17 mouse cellular contexts compared by ENCODE assay signal in genomic region chr2:130755061-130755607, GRCm38 (mm10). TPM values are rescaled to one million over a fixed set of nuclear protein-coding genes. Genes with fewer than 3 reads are reported as not detected.
DNase-seq lines count a peak whose midpoint lies in the region; ATAC-seq and TF ChIP-seq lines count a peak whose summit lies in the region.
"Had no signal": no experiment of that assay in that cellular context is flagged by ENCODE, and none has a peak within 500 bp of the region (broad histone marks: within the 10 kb centered on the region; RNA-seq: fewer than 3 reads in every experiment).

No protein-coding gene starts in this region.

- no peak overlapping the region for H3K4me3 ChIP-seq in hindbrain, postnatal 0 days (ENCODE audit: low read length)
- H3K4me3 ChIP-seq in hindbrain, embryonic 12.5 days: no peak overlapping the region
- H3K4me3 ChIP-seq: embryonic facial prominence, embryonic 15.5 days had no signal

- H3K27me3 ChIP-seq in hindbrain, postnatal 0 days (ENCODE audit: insufficient read depth, low read length): no peaks in the 10 kb centered on the region
- no peaks in the 10 kb centered on the region for H3K27me3 ChIP-seq in hindbrain, embryonic 12.5 days
- H3K27me3 ChIP-seq: embryonic facial prominence, embryonic 15.5 days had no signal

- peak; percentile 23; the same call in 1 of the 2 replicates for TF ChIP-seq CTCF in hindbrain, postnatal 0 days (IDR thresholded peaks at IDR 0.05; ENCODE audit: low read depth)

- WGBS in hindbrain, postnatal 0 days: 50% methylated on average over 7 of the region's 7 CpGs
- 64% methylated on average over 7 of the region's 7 CpGs for WGBS in hindbrain, embryonic 12.5 days

- peak overlapping the region; percentile 27; the same call in 1 of the 2 replicates for H3K27ac ChIP-seq in hindbrain, postnatal 0 days
- no peak overlapping the region for H3K27ac ChIP-seq in hindbrain, embryonic 12.5 days
- H3K27ac ChIP-seq: embryonic facial prominence, embryonic 15.5 days; liver, embryonic 14.5 days had no signal

- H3K4me2 ChIP-seq in hindbrain, postnatal 0 days (ENCODE audit: low read depth, low read length): no peak overlapping the region
- no peak overlapping the region for H3K4me2 ChIP-seq in hindbrain, embryonic 12.5 days (replicated peaks)
- H3K4me2 ChIP-seq: embryonic facial prominence, embryonic 15.5 days had no signal

- no peak for ATAC-seq in cerebellum, adult (ENCODE audit: insufficient number of reproducible peaks, low FRiP score, low TSS enrichment)
- 0 out of 2 replicates have a peak, but pooled peaks have one; percentile 32 for ATAC-seq in hindbrain, postnatal 0 days
- no peak for ATAC-seq in hindbrain, embryonic 12.5 days (ENCODE audit: low FRiP score)
- ATAC-seq: forebrain, embryonic 16.5 days had no signal

- H3K9me3 ChIP-seq in hindbrain, postnatal 0 days (ENCODE audit: low read length): no peaks in the 10 kb centered on the region
- H3K9me3 ChIP-seq in hindbrain, embryonic 12.5 days (replicated peaks): no peaks in the 10 kb centered on the region
- H3K9me3 ChIP-seq: embryonic facial prominence, embryonic 15.5 days had no signal

- peaks cover 4% of the 10 kb centered on the region for H3K36me3 ChIP-seq in hindbrain, postnatal 0 days (ENCODE audit: insufficient read depth, low read length)
- H3K36me3 ChIP-seq in hindbrain, embryonic 12.5 days: peaks cover 23% of the 10 kb centered on the region

- H3K4me1 ChIP-seq in hindbrain, postnatal 0 days (ENCODE audit: insufficient read depth, low read length): no peaks in the 10 kb centered on the region; the same call in 1 of the 2 replicates
- H3K4me1 ChIP-seq in hindbrain, embryonic 12.5 days: 0 out of 2 replicates have a peak, but pooled peaks cover 5% of the 10 kb centered on the region
- H3K4me1 ChIP-seq: embryonic facial prominence, embryonic 15.5 days had no signal

- peak; percentile 13 for DNase-seq in cerebellum, adult 9-11 months
- DNase-seq in hindbrain, postnatal 0 days (ENCODE audit: low spot score): no peak
- DNase-seq in 416B (ENCODE audit: low read depth) (peak; percentile 21), WW6 (ENCODE audit: low read depth, low spot score) (peak; percentile 31)
- no peak for DNase-seq in right cerebral cortex, postnatal 4 days
- DNase-seq in gastrocnemius, adult 8-10 months (ENCODE audit: low spot score in 2 of 2): no peak
- DNase-seq: adrenal gland, adult 2 months; kidney, adult 11 months; kidney, postnatal 4 days; lung, postnatal 4 days; thymus, postnatal 14 days had no signal

- H3K9ac ChIP-seq in hindbrain, postnatal 0 days (replicated peaks; ENCODE audit: low read length): no peak overlapping the region
- no peak overlapping the region for H3K9ac ChIP-seq in hindbrain, embryonic 12.5 days
- H3K9ac ChIP-seq: embryonic facial prominence, embryonic 15.5 days; liver, embryonic 14.5 days had no signal

RNA-seq across cellular contexts. Expression of gene Slc4a11, which starts 57.8 kb away (rescaled TPM):
- 0.16 and 1.2 TPM in 2 replicates for total RNA-seq in hindbrain, postnatal 0 days (2014; rRNA removed)
- 0.49 and 0.53 TPM in 2 replicates for polyA plus RNA-seq in hindbrain, postnatal 0 days (2015; fragmentation: Nextera tagmentation; extraction: Ambion mirVana)
- 0.52 and 0.63 TPM in 2 replicates for polyA plus RNA-seq in hindbrain, embryonic 12.5 days (2016; fragmentation: Nextera tagmentation; extraction: Ambion mirVana)
- total RNA-seq in gastrocnemius, adult 8-10 months (2022): under 1 TPM in 2 of 4 experiments, not detected in 2; 0.18 to 0.43 TPM
- total RNA-seq: hematopoietic stem cell, adult 5-6 weeks had no signal

Comparison
In these comparisons a context has a peak if more than half of its experiments do, and no peak if none do; other contexts are left out.
1. DNase-seq: peak in cerebellum, adult 9-11 months (single experiment), 416B (single experiment) and WW6 (single experiment); none in hindbrain, postnatal 0 days (single experiment), right cerebral cortex, postnatal 4 days (single experiment) and gastrocnemius, adult 8-10 months (0 of 2).